Mouse (Mus musculus): ENCODE measurements at regions not wholly inside any gene's neighbourhood (a gene's known extent, or its start where the extent isn't known, plus 50 kb on each side); places are given as distances from the start of the nearest gene placed in this dataset.

- DNase-seq (ENCODE audit: low read depth, low spot score): no peak
Observed at GRCm38 (mm10) chr11:24685545-24686467, 608.0 kb downstream of the Bcl11a start.

- DNase-seq (ENCODE audit: low read depth, low spot score): no peak
Observed at GRCm38 (mm10) chr11:24688160-24688782, 610.4 kb downstream of the Bcl11a start.

- DNase-seq (ENCODE audit: low read depth, low spot score): no peak
Observed at GRCm38 (mm10) chr11:24689807-24690333, 612.0 kb downstream of the Bcl11a start.

GRCm38 (mm10) chr11:24693926-24694325, 616.1 kb downstream of the Bcl11a start:
- no peak for DNase-seq (ENCODE audit: low read depth, low spot score)

- no peak for DNase-seq (ENCODE audit: low read depth, low spot score)
Observed at GRCm38 (mm10) chr11:24695010-24695720, 617.3 kb downstream of the Bcl11a start.

- DNase-seq (ENCODE audit: low read depth, low spot score): no peak
Observed at GRCm38 (mm10) chr11:24696561-24696960, 618.7 kb downstream of the Bcl11a start.

- DNase-seq (ENCODE audit: low read depth, low spot score): no peak
Observed at GRCm38 (mm10) chr11:24708790-24709189, 630.9 kb downstream of the Bcl11a start.

GRCm38 (mm10) chr11:24716539-24717287, 638.9 kb downstream of the Bcl11a start:
- DNase-seq (ENCODE audit: low read depth, low spot score): no peak

- no peak for DNase-seq (ENCODE audit: low read depth, low spot score)
Observed at GRCm38 (mm10) chr11:24724259-24724937, 646.5 kb downstream of the Bcl11a start.

GRCm38 (mm10) chr11:24726331-24726730, 648.5 kb downstream of the Bcl11a start:
- no peak for DNase-seq (ENCODE audit: low read depth, low spot score)

- DNase-seq (ENCODE audit: low read depth, low spot score): no peak
Observed at GRCm38 (mm10) chr11:24727404-24727803, 649.5 kb downstream of the Bcl11a start.

GRCm38 (mm10) chr11:24731431-24731830, 653.6 kb downstream of the Bcl11a start:
- DNase-seq (ENCODE audit: low read depth, low spot score): no peak

GRCm38 (mm10) chr11:24739710-24740255, 661.9 kb downstream of the Bcl11a start:
- no peak for DNase-seq (ENCODE audit: low read depth, low spot score)

- no peak for DNase-seq (ENCODE audit: low read depth, low spot score)
Observed at GRCm38 (mm10) chr11:24740466-24740865, 662.6 kb downstream of the Bcl11a start.

- DNase-seq (ENCODE audit: low read depth, low spot score): no peak
Observed at GRCm38 (mm10) chr11:24742561-24742960, 664.7 kb downstream of the Bcl11a start.

GRCm38 (mm10) chr11:24743439-24743838, 665.6 kb downstream of the Bcl11a start:
- DNase-seq (ENCODE audit: low read depth, low spot score): no peak

GRCm38 (mm10) chr11:24745841-24746240, 668.0 kb downstream of the Bcl11a start:
- no peak for DNase-seq (ENCODE audit: low read depth, low spot score)

GRCm38 (mm10) chr11:24750144-24750779, 672.4 kb downstream of the Bcl11a start:
- DNase-seq (ENCODE audit: low read depth, low spot score): no peak

- DNase-seq (ENCODE audit: low read depth, low spot score): no peak
Observed at GRCm38 (mm10) chr11:24758130-24758529, 680.3 kb downstream of the Bcl11a start.

GRCm38 (mm10) chr11:24783470-24783869, 705.6 kb downstream of the Bcl11a start:
- DNase-seq (ENCODE audit: low read depth, low spot score): no peak
